Mouse (Mus musculus): Measurements from ENCODE around the gene Pglyrp2. TPM values are rescaled to one million over a fixed set of nuclear protein-coding genes. Genes with fewer than 3 reads are reported as not detected.

The Pglyrp2 gene
- 0.80 and 1.1 TPM in 2 replicates for total RNA-seq (2014; fragmentation: Nextera tagmentation)
- 2.1 TPM in 1 of 2 replicates, not detected in the other for total RNA-seq (2017)

GRCm38 (mm10) chr17:32424034-32424433 is at the start of gene Pglyrp2:
Gene Pglyrp2, minus strand, starts transcription at chr17:32424167.
- peak; percentile 87 for ATAC-seq (replicated peaks; ENCODE audit: poor library complexity, severe bottlenecking)

- no peak for ATAC-seq (replicated peaks; ENCODE audit: poor library complexity, severe bottlenecking)
These were observed 48.2 kb upstream of the Pglyrp2 start for GRCm38 (mm10) chr17:32472176-32472575.

DNA sequence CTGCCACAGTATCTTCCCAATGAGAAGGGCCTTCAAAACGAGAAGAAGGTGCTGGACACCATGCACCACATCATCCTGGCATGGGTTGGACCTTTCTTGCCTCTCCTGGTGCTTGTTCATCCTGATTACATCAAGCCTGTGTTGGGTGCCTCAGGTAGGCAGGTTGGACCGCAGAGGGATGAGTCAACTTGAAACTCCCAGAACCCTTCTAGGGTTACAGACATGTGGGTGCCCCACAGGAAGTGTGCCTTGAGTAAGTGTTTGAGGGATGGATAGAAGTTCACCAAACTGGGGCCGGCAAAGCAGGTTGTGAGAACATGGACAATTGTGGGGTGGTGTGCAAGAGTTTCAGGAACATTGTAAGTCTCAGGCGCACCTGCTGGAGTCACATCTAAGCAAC is 46.8 kb upstream of the Pglyrp2 start:
- ATAC-seq (replicated peaks; ENCODE audit: poor library complexity, severe bottlenecking): no peak

DNA sequence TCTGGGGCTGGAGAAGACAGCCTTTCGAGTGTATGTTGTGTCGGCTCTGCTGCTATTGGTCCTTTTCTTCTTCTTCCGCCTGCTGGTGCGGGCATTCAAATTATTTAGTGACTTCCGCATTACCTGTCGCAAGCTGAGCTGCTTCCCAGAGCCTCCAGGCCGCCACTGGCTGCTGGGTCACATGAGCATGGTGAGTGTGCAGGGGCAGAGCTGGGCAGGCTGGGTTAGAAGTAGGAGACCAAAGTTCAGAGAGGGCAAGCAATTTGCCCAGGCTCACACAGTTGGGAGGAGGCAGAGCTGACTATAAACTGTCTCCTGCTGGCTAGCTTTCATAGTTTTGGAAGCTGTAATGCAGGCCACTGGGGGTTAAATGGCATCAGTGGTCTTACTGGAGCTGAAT is 44.5 kb upstream of the Pglyrp2 start:
- no peak for ATAC-seq (replicated peaks; ENCODE audit: poor library complexity, severe bottlenecking)

DNA sequence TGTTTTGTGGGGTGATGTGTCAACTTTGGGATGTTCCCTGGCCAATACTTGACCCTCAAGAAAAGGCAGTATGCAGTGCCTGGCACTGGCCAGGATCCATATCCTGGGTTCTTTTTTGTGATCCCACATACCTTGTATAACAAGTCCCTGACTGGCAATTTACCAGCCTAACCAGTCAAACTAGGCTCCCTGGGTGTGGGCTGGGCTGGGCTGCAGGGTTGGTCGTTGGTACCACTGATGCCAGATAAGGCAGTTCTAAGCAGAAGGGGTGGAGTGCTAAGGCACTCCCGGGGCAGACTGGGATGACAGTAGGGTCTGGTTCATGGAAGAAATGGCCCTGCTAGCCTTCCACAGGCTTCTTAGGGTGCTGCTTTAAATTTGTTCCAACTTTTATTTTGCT is 31.0 kb upstream of the Pglyrp2 start:
- no peak for ATAC-seq (replicated peaks; ENCODE audit: poor library complexity, severe bottlenecking)

DNA sequence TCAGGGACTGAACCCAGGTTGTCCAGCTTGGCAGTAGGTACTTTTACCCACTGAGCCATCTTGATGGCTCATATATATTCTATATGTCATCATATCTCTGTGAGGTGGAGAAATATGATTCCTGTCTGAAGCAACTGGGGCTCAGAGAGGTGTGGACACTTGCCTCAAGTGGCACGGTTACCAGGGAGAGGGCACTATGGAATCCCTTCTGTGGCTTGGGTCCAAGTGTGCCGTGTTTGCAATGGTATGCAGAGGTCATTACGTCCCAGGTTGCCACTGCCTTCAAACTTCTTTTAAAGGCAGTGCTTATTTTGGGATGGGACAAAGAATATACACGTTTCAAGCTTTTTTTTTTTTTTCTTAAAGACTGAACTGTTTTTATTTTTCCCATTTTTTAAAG is 30.2 kb upstream of the Pglyrp2 start:
- ATAC-seq (replicated peaks; ENCODE audit: poor library complexity, severe bottlenecking): no peak

DNA sequence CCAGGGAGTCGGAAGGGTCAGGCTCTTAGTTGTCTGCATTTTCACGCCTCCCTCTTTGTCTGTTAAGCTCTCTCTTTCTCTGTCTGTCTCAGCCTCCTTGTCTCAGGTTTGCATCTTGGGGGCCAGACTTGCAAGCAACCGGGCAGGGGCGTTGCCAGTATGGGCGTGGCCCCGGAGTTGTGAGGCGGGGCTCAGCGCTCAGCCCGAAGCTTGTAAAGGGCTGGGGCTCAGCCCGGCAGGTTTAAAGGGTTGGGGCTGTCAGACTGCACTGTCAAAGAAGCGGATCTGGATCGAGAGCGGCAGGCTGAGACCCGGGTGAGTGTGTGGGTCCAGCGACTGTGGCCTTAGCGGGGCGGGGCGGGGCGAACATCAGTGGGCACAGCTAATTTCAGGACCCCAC is 28.5 kb upstream of the Pglyrp2 start, which contains the start of gene Cyp4f39:
Cyp4f39 (plus strand) TSS at position 242 of the 400 bp plus-strand sequence.
- ATAC-seq (replicated peaks; ENCODE audit: poor library complexity, severe bottlenecking): peak; percentile 71

DNA sequence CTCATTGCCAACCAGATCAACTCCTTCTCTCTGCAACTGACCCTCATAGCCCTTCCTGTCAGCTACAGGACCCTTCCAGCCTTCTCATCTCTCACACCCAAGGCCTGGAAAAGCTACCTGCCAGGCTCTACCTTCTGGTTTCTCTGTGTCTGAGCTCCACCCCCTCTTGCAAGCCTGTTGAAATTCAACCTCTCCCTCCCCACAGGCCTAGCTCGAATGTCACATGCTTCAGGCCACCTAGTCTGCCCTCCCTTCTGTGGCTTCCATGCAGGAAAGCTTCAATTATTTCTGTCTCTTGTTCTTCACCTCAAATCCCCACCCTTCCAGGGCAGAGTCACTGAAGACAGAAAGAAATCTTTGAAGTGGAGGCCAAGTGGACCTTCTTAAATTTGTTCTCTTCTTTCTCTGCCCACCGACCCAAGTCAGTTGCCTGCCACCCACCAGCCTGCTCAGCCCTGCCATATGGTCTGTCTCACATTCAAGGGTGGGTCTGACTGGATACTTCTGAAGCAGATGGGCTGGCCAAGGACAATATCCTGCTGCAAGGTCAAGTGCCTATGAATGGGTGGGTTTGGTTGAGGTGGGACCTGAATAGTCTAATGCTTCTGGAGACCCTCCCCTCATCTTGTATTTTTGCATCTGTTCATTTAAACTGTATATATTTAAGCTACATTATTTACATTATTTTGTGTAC is 27.0 kb upstream of the Pglyrp2 start:
- no peak for ATAC-seq (replicated peaks; ENCODE audit: poor library complexity, severe bottlenecking)

- ATAC-seq (replicated peaks; ENCODE audit: poor library complexity, severe bottlenecking): no peak
These were observed 25.1 kb upstream of the Pglyrp2 start for GRCm38 (mm10) chr17:32449042-32449441.

- no peak for ATAC-seq (replicated peaks; ENCODE audit: poor library complexity, severe bottlenecking)
These were observed 23.2 kb upstream of the Pglyrp2 start for GRCm38 (mm10) chr17:32447195-32447594.

DNA sequence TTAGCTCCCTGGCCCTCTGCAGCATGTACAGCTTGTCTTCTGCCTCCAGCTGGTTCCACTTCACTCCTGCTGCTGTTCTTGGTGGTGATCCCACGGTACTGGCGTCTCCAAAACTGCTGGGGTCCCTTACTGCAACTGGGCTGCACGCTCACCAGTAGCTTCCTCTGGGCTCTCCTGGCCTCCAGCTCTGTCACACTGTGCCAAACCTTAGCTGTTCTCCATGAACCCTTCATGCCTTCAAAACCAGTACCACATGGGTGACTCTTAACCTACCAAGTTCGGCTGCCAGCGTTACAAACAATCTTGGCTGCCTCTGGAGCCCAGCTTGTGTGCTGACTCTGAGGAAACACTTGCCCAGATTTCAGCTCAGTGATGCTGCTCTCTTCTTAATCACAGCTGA is 21.0 kb upstream of the Pglyrp2 start:
- no peak for ATAC-seq (replicated peaks; ENCODE audit: poor library complexity, severe bottlenecking)

DNA sequence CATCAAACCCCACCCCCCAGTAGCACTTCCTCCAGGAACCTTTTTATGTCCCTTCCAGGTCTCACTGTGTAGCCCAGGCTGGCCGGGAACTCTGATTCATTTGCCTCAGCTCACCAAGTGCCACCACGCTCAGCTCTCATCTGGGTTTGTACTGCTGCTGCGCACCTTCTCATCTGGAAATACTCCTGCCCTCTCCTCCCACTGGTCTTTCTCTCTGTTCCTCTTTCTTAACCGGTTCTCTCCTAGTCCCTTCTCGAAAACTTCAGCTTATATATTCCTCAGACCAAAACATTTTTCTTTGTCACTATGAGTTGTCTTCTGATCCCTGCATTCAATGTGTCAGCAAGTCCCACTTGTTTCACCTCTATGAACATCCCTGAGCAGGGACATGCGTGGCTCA is 19.3 kb upstream of the Pglyrp2 start:
- ATAC-seq (replicated peaks; ENCODE audit: poor library complexity, severe bottlenecking): peak; percentile 42

DNA sequence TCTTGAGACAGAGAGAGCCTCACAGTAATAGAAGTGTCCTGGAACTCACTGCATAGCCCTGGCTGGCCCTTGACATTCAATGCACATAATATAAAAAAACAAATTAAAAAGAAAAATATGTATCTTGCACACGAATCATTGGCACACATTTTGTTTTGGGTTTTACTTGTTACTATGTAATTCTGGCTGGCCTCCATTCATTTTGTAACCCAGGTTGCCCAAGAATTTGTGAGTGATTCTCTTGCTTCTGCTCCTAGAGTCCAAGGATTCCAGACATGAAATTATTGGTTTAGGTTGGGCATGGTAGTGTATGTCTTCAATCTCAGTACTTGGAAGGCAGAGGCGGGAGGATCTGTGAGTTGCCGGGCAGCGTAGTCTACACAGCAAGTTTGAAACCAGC is 13.1 kb upstream of the Pglyrp2 start:
- no peak for ATAC-seq (replicated peaks; ENCODE audit: poor library complexity, severe bottlenecking)

DNA sequence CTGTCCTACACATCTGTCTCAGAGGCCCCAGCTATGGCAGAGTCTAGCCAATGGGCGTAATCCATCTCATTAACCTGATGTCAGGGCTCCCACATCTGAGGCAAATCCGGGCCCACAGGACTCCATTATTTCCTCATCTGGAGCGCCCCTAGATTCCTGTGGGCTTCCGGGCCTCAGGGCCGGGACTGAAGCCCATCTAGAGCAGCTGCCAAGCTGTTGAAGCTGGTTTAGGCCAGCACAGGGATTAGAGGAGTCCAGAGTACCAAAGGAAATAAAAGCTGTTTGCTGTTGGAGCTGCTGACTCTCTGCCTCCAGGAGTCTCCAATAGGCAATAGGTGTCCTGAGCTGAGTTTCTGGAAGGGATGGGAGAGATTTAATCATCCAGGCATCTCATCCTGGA is 11.2 kb upstream of the Pglyrp2 start:
- no peak for ATAC-seq (replicated peaks; ENCODE audit: poor library complexity, severe bottlenecking)

DNA sequence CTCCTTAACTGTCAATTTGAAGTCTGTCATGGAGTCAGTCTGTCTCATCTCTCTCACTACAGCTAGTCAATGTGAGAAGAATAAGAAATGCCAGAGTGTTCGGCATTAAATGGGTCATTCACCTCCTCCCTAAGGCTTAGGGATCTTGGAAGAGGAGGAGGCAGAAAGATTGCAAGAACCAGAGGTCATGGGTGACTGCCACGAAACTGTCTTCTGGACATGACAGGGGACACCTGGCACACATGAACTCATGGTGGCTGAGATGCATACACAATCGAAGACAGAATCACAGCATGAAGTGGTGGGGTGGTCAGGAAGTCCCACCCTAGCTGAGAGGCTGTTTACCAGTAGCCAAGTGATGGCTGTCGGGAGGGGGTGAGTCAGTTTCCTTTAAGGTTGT is 10.4 kb upstream of the Pglyrp2 start:
- ATAC-seq (replicated peaks; ENCODE audit: poor library complexity, severe bottlenecking): no peak

GRCm38 (mm10) chr17:32431972-32432371 is 8.0 kb upstream of the Pglyrp2 start:
- ATAC-seq (replicated peaks; ENCODE audit: poor library complexity, severe bottlenecking): peak; percentile 68

DNA sequence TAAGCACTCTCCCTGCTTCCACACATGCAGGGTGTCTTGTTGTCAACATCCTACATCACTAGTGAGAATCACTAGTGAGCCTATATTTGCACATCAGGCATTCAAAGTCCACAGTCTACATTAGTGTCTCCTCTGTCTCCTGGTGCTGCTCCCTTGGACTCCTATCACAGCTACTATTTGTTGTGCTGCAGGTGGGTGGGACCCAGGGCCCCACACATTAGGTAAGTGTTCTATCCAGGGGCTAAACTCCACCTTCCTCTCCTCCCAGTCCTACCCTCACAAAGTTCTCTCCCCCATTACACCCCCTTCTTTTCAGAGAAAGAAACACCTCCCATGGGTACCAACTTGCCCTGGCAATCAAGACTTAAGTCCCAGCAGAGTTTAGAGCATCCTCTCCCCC is 2.6 kb upstream of the Pglyrp2 start:
- no peak for ATAC-seq (replicated peaks; ENCODE audit: poor library complexity, severe bottlenecking)

- no peak for ATAC-seq (replicated peaks; ENCODE audit: poor library complexity, severe bottlenecking)
These were observed 3.2 kb downstream of the Pglyrp2 start for GRCm38 (mm10) chr17:32420781-32421180.

GRCm38 (mm10) chr17:32419989-32420388 is 4.0 kb downstream of the Pglyrp2 start:
- no peak for ATAC-seq (replicated peaks; ENCODE audit: poor library complexity, severe bottlenecking)

GRCm38 (mm10) chr17:32416771-32417170 is 7.2 kb downstream of the Pglyrp2 start:
- ATAC-seq (replicated peaks; ENCODE audit: poor library complexity, severe bottlenecking): no peak

GRCm38 (mm10) chr17:32415417-32416020 is 8.4 kb downstream of the Pglyrp2 start:
- no peak for ATAC-seq (replicated peaks; ENCODE audit: poor library complexity, severe bottlenecking)

GRCm38 (mm10) chr17:32411898-32412297 is 12.1 kb downstream of the Pglyrp2 start:
- peak; percentile 63 for ATAC-seq (replicated peaks; ENCODE audit: poor library complexity, severe bottlenecking)

All from granulocyte monocyte progenitor cell, adult 5-6 weeks (primary cell).